Mouse (Mus musculus): ENCODE measurements around the gene Pvr.

Pvr gene

GRCm38 (mm10) chr7:19871137-19871621 is 49.8 kb downstream of the Pvr start:
- no peak for DNase-seq (ENCODE audit: low read depth)

GRCm38 (mm10) chr7:19867751-19868399 is 53.1 kb downstream of the Pvr start:
- DNase-seq (ENCODE audit: low read depth): no peak

GRCm38 (mm10) chr7:19866490-19866889 is 54.5 kb downstream of the Pvr start:
- DNase-seq (ENCODE audit: low read depth): no peak

- DNase-seq (ENCODE audit: low read depth): no peak
Observed at GRCm38 (mm10) chr7:19865246-19866036, 55.5 kb downstream of the Pvr start.

- no peak for DNase-seq (ENCODE audit: low read depth)
Observed at GRCm38 (mm10) chr7:19864241-19864640, 56.7 kb downstream of the Pvr start.

GRCm38 (mm10) chr7:19861199-19861598 is 59.8 kb downstream of the Pvr start, which contains the start of gene Ceacam16:
Ceacam16 (minus strand) TSS chr7:19861299.
- no peak for DNase-seq (ENCODE audit: low read depth)

- no peak for DNase-seq (ENCODE audit: low read depth)
Observed at GRCm38 (mm10) chr7:19859740-19860139, 61.2 kb downstream of the Pvr start.

GRCm38 (mm10) chr7:19856283-19856682 is 64.7 kb downstream of the Pvr start:
- no peak for DNase-seq (ENCODE audit: low read depth)

GRCm38 (mm10) chr7:19855663-19856062 is 65.3 kb downstream of the Pvr start:
- DNase-seq (ENCODE audit: low read depth): no peak

All from c-Kit-positive CD71-negative TER-119-negative erythroid progenitor cells, embryonic 14.5 days (primary cell).